Mouse (Mus musculus): Measurements from ENCODE around the gene Sim1. TPM values are rescaled to one million over a fixed set of nuclear protein-coding genes. Genes with fewer than 3 reads are reported as not detected.

Sim1 gene
- polyA plus RNA-seq, 1 experiment from 2014 or later: not detected

- H3K4me1 ChIP-seq (replicated peaks): no peaks in the 10 kb centered on the region
- 1% methylated on average over 43 of the region's 43 CpGs for WGBS (ENCODE audit: insufficient replicate concordance)
- no peak overlapping the region for H3K4me2 ChIP-seq
- H3K27ac ChIP-seq: no peak overlapping the region
- DNase-seq (no peak), ATAC-seq (ENCODE audit: low read depth) (no peak)
- no peak overlapping the region for H3K9ac ChIP-seq
- H3K27me3 ChIP-seq: peaks cover 95% of the 10 kb centered on the region
- H3K4me3 ChIP-seq (replicated peaks): no peak overlapping the region
- no peaks in the 10 kb centered on the region for H3K9me3 ChIP-seq (replicated peaks)
- no peaks in the 10 kb centered on the region for H3K36me3 ChIP-seq
Measured at GRCm38 (mm10) chr10:50902741-50903715, 8.5 kb downstream of the Sim1 start.

- Histone ChIP-seq H3K27me3 (peaks cover 97% of the 10 kb centered on the region), H3K4me2 (no peak overlapping the region), H3K9ac (no peak overlapping the region), H3K36me3 (no peaks in the 10 kb centered on the region), H3K9me3 (replicated peaks) (no peaks in the 10 kb centered on the region), H3K27ac (no peak overlapping the region), H3K4me1 (replicated peaks) (no peaks in the 10 kb centered on the region), H3K4me3 (replicated peaks) (no peak overlapping the region)
- no peak for ATAC-seq (ENCODE audit: low read depth)
- no peak for DNase-seq
- WGBS (ENCODE audit: insufficient replicate concordance): 5% methylated on average over 26 of the region's 26 CpGs
Measured at GRCm38 (mm10) chr10:50903846-50904763, 9.6 kb downstream of the Sim1 start.

GRCm38 (mm10) chr10:50904764-50905701 is 10.5 kb downstream of the Sim1 start:
- Histone ChIP-seq H3K36me3 (no peaks in the 10 kb centered on the region), H3K9ac (no peak overlapping the region), H3K4me2 (no peak overlapping the region), H3K4me3 (replicated peaks) (no peak overlapping the region), H3K27ac (no peak overlapping the region), H3K9me3 (replicated peaks) (no peaks in the 10 kb centered on the region), H3K27me3 (peaks cover 100% of the 10 kb centered on the region), H3K4me1 (replicated peaks) (no peaks in the 10 kb centered on the region)
- ATAC-seq (ENCODE audit: low read depth) (no peak), DNase-seq (no peak)
- WGBS (ENCODE audit: insufficient replicate concordance): 12% methylated on average over 29 of the region's 29 CpGs

GRCm38 (mm10) chr10:50910400-50910799 is 15.8 kb downstream of the Sim1 start:
- Histone ChIP-seq H3K4me2 (no peak overlapping the region), H3K4me3 (replicated peaks) (0 out of 2 replicates have a peak overlapping the region, but pooled peaks have one; percentile 2), H3K27me3 (peaks cover 73% of the 10 kb centered on the region), H3K27ac (no peak overlapping the region), H3K9ac (no peak overlapping the region), H3K9me3 (replicated peaks) (no peaks in the 10 kb centered on the region), H3K4me1 (replicated peaks) (no peaks in the 10 kb centered on the region), H3K36me3 (no peaks in the 10 kb centered on the region)
- ATAC-seq (ENCODE audit: low read depth) (no peak), DNase-seq (no peak)
- 3% methylated on average over 16 of the region's 16 CpGs for WGBS (ENCODE audit: insufficient replicate concordance)

DNA sequence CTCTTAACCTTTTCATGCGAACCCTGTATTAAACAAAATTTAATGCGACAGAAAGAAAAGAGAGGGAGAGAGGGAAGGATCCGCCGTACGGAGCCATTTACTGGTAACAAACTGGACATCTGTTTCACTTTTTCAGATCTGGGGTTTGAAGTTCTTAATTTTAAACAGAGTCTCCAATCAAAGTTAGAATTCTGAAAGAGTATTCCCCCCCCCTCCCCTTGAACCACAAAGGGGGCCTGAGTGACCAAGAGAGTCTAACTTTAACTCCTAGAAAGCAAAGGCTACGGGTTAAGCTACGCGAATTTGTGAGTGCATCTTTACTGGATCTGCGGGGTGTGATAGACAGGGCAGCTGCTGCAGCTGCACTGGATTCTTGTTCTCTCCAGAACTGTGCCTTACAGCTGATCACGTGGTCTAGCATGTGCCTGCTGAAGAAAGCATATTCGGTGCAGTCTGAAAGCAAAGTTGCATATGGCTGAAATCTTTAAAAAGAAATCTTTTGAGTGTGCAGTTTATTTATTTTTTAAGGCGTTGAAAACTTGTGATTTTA is 16.4 kb downstream of the Sim1 start:
- H3K27me3 ChIP-seq: peaks cover 68% of the 10 kb centered on the region
- H3K27ac ChIP-seq: no peak overlapping the region
- no peaks in the 10 kb centered on the region for H3K9me3 ChIP-seq (replicated peaks)
- H3K4me1 ChIP-seq (replicated peaks): no peaks in the 10 kb centered on the region
- no peak overlapping the region for H3K4me2 ChIP-seq
- DNase-seq: no peak
- no peak overlapping the region for H3K9ac ChIP-seq
- H3K36me3 ChIP-seq: no peaks in the 10 kb centered on the region
- 0 out of 2 replicates have a peak overlapping the region, but pooled peaks have one; percentile 2 for H3K4me3 ChIP-seq (replicated peaks)
- ATAC-seq (ENCODE audit: low read depth): no peak
- WGBS (ENCODE audit: insufficient replicate concordance): 10% methylated on average over 12 of the region's 12 CpGs

DNA sequence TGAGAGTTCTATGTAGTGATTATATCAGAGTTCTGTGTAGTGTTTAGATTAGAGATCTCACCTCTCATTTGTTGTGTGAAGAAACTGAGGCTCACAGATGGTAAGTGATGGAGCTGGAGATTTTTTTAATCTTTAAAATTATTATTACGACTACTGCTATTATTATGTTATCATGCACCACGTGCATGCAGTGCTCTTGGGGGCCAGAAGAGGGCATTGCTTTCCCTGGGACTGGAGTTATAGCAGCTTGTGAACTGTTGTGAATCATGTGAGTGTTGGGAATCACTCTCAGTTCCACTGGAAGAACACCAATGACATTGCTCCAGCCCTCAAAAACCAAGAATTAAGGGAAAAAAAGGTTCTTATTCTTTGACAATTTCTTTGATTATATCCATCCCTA is 21.1 kb downstream of the Sim1 start:
- WGBS (ENCODE audit: insufficient replicate concordance): 30% methylated on average over 2 of the region's 2 CpGs
- no peak overlapping the region for H3K4me2 ChIP-seq

GRCm38 (mm10) chr10:50929281-50929680 is 34.7 kb downstream of the Sim1 start:
- DNase-seq (no peak), ATAC-seq (ENCODE audit: low read depth) (no peak)
- Histone ChIP-seq H3K4me2 (no peak overlapping the region), H3K4me3 (replicated peaks) (no peak overlapping the region), H3K4me1 (replicated peaks) (no peaks in the 10 kb centered on the region), H3K9ac (no peak overlapping the region), H3K36me3 (no peaks in the 10 kb centered on the region), H3K9me3 (replicated peaks) (no peaks in the 10 kb centered on the region), H3K27ac (no peak overlapping the region), H3K27me3 (no peaks in the 10 kb centered on the region)
- 57% methylated on average over 5 of the region's 5 CpGs for WGBS (ENCODE audit: insufficient replicate concordance)

More for the DNA sequence above, 21.1 kb downstream of the Sim1 start:
- Histone ChIP-seq H3K9ac (no peak overlapping the region), H3K27ac (no peak overlapping the region), H3K9me3 (replicated peaks) (no peaks in the 10 kb centered on the region), H3K27me3 (peaks cover 21% of the 10 kb centered on the region), H3K4me3 (replicated peaks) (no peak overlapping the region), H3K4me1 (replicated peaks) (no peaks in the 10 kb centered on the region), H3K36me3 (no peaks in the 10 kb centered on the region)
- DNase-seq: no peak
- no peak for ATAC-seq (ENCODE audit: low read depth)

- H3K27ac ChIP-seq: no peak overlapping the region
- H3K4me2 ChIP-seq: no peak overlapping the region
- no peaks in the 10 kb centered on the region for H3K9me3 ChIP-seq (replicated peaks)
- H3K4me3 ChIP-seq (replicated peaks): no peak overlapping the region
- no peak for ATAC-seq (ENCODE audit: low read depth)
- no peaks in the 10 kb centered on the region for H3K36me3 ChIP-seq
- H3K27me3 ChIP-seq: no peaks in the 10 kb centered on the region
- H3K4me1 ChIP-seq (replicated peaks): no peaks in the 10 kb centered on the region
- DNase-seq: no peak
- no peak overlapping the region for H3K9ac ChIP-seq
Measured at GRCm38 (mm10) chr10:50935673-50936072, 41.1 kb downstream of the Sim1 start.

GRCm38 (mm10) chr10:50973625-50974024 is 79.1 kb downstream of the Sim1 start:
- no peaks in the 10 kb centered on the region for H3K9me3 ChIP-seq (replicated peaks)
- no peak overlapping the region for H3K4me3 ChIP-seq (replicated peaks)
- no peaks in the 10 kb centered on the region for H3K27me3 ChIP-seq
- no peaks in the 10 kb centered on the region for H3K4me1 ChIP-seq (replicated peaks)
- H3K4me2 ChIP-seq: no peak overlapping the region
- 50% methylated on average over 1 of the region's 1 CpGs for WGBS (ENCODE audit: insufficient replicate concordance)
- H3K27ac ChIP-seq: no peak overlapping the region
- DNase-seq: no peak
- no peaks in the 10 kb centered on the region for H3K36me3 ChIP-seq
- no peak for ATAC-seq (ENCODE audit: low read depth)
- no peak overlapping the region for H3K9ac ChIP-seq

GRCm38 (mm10) chr10:50981849-50982248 is 87.3 kb downstream of the Sim1 start:
- WGBS (ENCODE audit: insufficient replicate concordance): 62% methylated on average over 3 of the region's 3 CpGs
- no peak overlapping the region for H3K9ac ChIP-seq

More at GRCm38 (mm10) chr10:50981849-50982248, 87.3 kb downstream of the Sim1 start:
- no peaks in the 10 kb centered on the region for H3K36me3 ChIP-seq
- H3K9me3 ChIP-seq (replicated peaks): no peaks in the 10 kb centered on the region
- H3K4me2 ChIP-seq: no peak overlapping the region
- no peak overlapping the region for H3K4me3 ChIP-seq (replicated peaks)
- no peaks in the 10 kb centered on the region for H3K27me3 ChIP-seq
- no peak overlapping the region for H3K27ac ChIP-seq
- no peaks in the 10 kb centered on the region for H3K4me1 ChIP-seq (replicated peaks)
- ATAC-seq (ENCODE audit: low read depth): no peak
- DNase-seq: no peak
